Mouse (Mus musculus) lung, adult 2 months (tissue): Measurements from ENCODE around the gene Hpf1. TPM values are rescaled to one million over a fixed set of nuclear protein-coding genes. Genes with fewer than 3 reads are reported as not detected.

Source experiments
- DNase-seq: peaks from one replicate; pipeline ENCODE4 v3.0.0; 2022
- H3K4me1 ChIP-seq: fragments of 200-500 bp; 2 replicates; pipeline ENCODE4 v1.6.1; 2011; ENCODE audit warnings: low read length; ENCODE audit not compliant: control insufficient read depth, insufficient read depth
- H3K4me3 ChIP-seq: fragments of 200-500 bp; replicated peaks from 2 replicates; pipeline ENCODE3; 2011; ENCODE audit warnings: low read depth, mild to moderate bottlenecking, control low read depth, low read length; ENCODE audit errors: extremely low read depth
- CTCF ChIP-seq: fragments of 200-500 bp; IDR thresholded peaks from 2 replicates; pipeline ENCODE4 v1.5.1; 2011; ENCODE audit warnings: mild to moderate bottlenecking, low read length, control low read depth; ENCODE audit not compliant: insufficient read depth
- POLR2A ChIP-seq: fragments of 200-500 bp; IDR thresholded peaks from 2 replicates; pipeline ENCODE4 v1.6.1; 2011; ENCODE audit warnings: low read depth, mild to moderate bottlenecking, control low read depth, low read length, borderline replicate concordance; ENCODE audit errors: extremely low read depth
- whole genome bisulfite sequencing: fragments of 180-500 bp; shearing (Covaris S2); methylation state at CpG from one replicate; pipeline ENCODE4 v1.1.7; 2018; 5-methylcytosine and 5-hydroxymethylcytosine counted together
- polyA plus RNA-seq: library from polyadenylated mRNA; depleted of rRNA; stranded (reverse); fragments of >200 nt; gene quantifications from 2 replicates; pipeline ENCODE4 v1.2.3, GENCODE M21; 2012

Gene Hpf1
- polyA plus RNA-seq, 1 experiment: 8.3 TPM

DNA sequence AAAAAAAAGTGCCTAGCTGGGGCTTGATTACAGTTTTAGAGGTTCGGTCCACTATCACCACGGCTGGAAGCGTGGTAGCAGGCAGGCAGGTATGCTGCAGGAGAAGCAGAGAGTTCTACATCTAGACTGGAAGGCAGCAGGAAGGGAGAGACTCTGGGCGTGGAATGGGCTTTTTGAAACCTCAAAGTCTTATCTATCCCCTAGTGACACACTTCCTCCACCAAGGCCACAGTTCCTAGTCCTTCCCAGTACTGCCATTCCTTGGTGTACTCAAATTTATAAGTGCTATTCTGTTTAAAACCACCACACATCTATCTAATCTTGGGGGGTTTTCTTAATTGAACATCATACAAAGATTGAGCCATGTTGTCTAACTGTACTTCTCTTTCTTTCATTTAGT lies 1.5 kb downstream of the Hpf1 start:
- TF ChIP-seq CTCF: no peak
- no peak for TF ChIP-seq POLR2A
- H3K4me3 ChIP-seq: no peak overlapping the region
- DNase-seq: no peak
- peaks cover 8% of the 10 kb centered on the region for H3K4me1 ChIP-seq
- 88% methylated on average over 4 of the region's 4 CpGs for WGBS

DNA sequence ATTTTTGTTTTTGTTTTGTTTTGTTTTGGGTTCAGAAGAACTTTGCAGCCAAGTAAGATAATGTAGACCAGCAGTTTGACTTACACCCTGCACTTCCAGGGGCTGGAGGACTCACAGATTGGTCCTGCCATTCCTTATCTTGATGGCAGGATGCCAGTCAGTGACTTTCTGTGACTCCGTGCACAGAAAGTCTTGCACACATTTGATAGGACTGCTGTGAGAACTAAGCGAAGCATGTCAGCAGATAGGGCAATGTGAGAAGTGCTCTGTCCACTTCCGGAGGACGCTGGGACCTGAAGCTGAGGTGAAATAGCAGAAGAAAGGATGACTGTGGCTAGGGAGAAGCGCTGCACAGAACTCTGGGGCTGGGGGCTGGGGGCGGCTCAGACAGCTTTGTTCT lies 5.7 kb downstream of the Hpf1 start:
- no peak for DNase-seq
- 71% methylated on average over 6 of the region's 6 CpGs for WGBS
- Histone ChIP-seq H3K4me3 (no peak overlapping the region), H3K4me1 (peaks cover 6% of the 10 kb centered on the region)
- no peak for TF ChIP-seq POLR2A
- TF ChIP-seq CTCF: no peak

DNA sequence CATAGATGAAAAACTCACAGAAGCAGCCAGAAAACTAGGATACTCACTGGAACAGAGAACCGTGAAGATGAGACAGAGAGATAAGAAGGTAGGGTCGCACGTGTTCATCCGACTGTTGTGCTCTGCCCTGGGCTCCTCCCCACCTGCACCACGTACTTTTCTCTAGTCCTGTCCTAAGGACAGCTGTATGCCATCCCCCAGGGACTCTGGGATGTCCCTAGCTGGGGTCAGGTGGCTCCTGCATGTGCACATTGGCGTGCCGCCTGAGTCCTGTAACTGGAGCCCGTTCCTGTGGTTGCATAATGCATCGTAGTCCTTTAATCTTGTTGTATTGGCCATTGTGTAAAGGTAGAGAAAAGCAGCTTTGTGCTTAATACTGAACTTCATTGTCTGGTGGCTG lies 9.9 kb downstream of the Hpf1 start:
- DNase-seq: no peak
- 70% methylated on average over 9 of the region's 9 CpGs for WGBS
- Histone ChIP-seq H3K4me1 (no peaks in the 10 kb centered on the region), H3K4me3 (no peak overlapping the region)
- TF ChIP-seq CTCF (no peak), POLR2A (no peak)

DNA sequence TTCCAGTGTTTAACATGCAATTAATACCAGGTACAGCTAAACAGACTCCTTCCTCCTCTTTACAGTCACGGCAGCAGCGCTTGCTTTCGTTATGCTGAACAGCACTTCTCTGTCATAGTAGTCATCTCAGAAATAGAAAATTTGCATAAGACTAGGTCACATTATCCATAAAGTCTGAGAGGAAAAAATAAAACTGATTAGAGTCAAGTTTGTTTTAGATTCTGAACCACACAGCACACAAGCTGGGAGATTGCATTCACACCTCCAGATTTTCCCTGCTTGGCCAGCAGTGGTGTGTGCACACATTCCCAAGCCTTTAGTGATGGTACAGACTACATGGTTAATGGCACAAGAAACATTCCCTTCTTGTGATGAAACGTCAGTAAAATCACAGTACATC lies 21.9 kb downstream of the Hpf1 start:
- Histone ChIP-seq H3K4me3 (no peak overlapping the region), H3K4me1 (no peaks in the 10 kb centered on the region)
- TF ChIP-seq POLR2A: no peak
- TF ChIP-seq CTCF: no peak
- DNase-seq: no peak
- 70% methylated on average over 4 of the region's 4 CpGs for WGBS

DNA sequence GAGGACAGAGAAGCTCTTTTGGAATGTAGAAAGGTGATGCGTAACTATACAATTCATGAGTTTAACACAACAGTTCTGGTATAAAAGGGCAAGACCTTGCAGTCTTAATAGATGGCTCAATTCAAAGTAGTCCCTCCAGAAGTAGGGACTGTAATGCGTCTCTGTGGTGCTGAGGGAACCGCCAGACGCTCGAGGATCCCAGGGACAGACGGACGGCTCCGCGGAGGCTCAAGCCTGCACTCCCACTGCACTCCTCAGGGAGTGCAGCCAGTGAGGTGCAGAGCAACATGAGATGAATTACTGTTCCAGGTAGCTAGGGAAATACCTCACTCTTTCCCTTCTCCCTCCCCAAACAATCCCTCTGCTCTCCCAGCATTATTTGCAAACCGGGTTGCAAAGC lies 22.3 kb downstream of the Hpf1 start:
- TF ChIP-seq CTCF (no peak), POLR2A (no peak)
- WGBS: 71% methylated on average over 10 of the region's 10 CpGs
- Histone ChIP-seq H3K4me3 (no peak overlapping the region), H3K4me1 (no peaks in the 10 kb centered on the region)
- DNase-seq: no peak

DNA sequence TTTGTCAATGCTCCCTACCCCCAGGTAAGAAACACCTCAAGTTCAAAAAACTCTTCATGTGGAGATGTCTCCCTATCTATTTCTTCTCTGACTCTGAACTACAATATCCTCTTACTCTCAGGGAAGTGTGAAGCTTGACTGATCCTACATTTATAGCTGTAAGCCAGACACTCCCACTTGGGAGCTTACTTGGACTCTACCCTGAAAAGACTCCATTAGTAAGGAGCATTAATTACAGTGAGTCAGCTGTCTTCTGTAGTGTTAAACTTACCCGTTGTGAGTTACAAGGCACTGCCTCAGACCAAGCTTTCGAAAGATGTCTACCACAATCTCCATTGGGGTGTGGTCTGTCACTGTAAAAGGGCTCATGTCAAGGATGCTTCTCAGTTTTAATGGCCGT lies 28.9 kb downstream of the Hpf1 start:
- H3K4me1 ChIP-seq: no peaks in the 10 kb centered on the region
- no peak for TF ChIP-seq POLR2A
- TF ChIP-seq CTCF: no peak
- DNase-seq: no peak
- no peak overlapping the region for H3K4me3 ChIP-seq
- WGBS: 75% methylated on average over 3 of the region's 3 CpGs

DNA sequence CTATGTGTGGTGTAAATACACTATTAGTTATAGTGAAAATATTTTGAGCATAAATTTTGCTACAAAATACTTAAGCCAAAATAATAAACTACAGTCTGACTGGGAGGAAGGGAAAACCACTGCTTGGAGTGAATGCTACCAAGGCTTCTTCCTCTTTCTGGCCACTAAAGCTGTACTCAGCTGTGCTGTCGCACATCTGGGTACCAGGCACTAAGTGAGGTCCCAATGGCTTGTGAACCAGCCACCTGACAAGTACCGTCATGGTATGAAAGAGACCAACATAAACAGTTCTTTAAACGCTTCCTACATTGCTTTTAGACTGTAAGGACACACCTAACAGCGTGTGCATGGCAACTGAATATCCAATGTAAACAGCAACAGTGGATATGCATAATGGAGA lies 30.0 kb downstream of the Hpf1 start:
- Histone ChIP-seq H3K4me3 (no peak overlapping the region), H3K4me1 (no peaks in the 10 kb centered on the region)
- TF ChIP-seq POLR2A (no peak), CTCF (no peak)
- no peak for DNase-seq
- 73% methylated on average over 4 of the region's 4 CpGs for WGBS

DNA sequence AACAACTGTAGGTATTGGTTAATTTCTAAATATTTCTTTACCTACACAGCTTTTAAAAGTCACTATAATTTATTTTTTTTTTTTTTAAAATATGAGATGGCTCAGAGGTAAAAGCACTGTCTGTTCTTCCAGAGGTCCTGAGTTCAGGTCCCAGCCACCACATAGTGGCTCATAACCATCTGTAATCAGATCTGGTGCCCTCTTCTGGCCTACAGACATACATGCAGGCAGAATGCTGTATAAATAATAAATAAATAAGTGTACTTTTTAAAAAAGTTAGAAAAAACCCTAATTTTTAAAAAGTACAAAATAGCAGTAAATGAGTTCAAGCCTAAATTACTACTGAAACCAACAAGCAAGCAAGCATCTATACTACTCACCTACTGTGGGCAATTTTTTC lies 43.4 kb downstream of the Hpf1 start:
- no peak overlapping the region for H3K4me3 ChIP-seq
- no peak for DNase-seq
- no peak for TF ChIP-seq CTCF
- no peak for TF ChIP-seq POLR2A

DNA sequence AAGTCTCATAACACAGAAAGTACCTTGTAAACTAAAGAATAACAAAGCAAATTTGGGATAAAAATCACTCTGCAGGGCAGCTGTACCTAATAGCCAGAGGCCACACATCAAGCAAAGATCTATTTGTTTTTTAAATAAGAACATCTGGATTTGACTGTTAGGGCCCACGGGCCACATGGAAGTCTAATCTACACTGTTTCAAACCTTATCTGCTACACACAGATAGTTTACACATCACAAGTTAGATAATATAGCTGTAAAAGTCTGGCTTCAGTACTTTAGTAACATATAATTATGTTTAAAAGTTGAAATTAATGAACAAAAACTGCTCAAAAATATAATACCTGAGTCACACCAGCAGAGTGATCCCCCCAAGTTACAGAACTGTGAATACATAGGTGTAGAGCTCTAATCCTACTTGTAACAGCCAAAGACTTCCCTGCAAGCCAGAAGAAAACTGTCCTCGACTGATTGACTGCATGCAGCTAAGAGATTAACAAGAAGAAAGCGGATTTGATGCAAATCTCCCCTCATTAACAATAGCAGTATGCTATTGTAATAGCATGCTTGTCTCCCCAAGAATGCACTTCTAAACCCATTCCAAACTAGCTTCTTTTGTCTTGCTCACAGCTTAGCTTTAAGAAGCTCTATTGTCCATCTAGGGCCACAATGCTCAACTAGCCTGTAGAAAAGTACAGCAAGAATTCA lies 48.7 kb downstream of the Hpf1 start:
- 52% methylated on average over 3 of the region's 3 CpGs for WGBS
- TF ChIP-seq CTCF: no peak
- Histone ChIP-seq H3K4me1 (no peaks in the 10 kb centered on the region), H3K4me3 (no peak overlapping the region)
- DNase-seq: no peak

More for the DNA sequence above, 43.4 kb downstream of the Hpf1 start:
- no peaks in the 10 kb centered on the region for H3K4me1 ChIP-seq

DNA sequence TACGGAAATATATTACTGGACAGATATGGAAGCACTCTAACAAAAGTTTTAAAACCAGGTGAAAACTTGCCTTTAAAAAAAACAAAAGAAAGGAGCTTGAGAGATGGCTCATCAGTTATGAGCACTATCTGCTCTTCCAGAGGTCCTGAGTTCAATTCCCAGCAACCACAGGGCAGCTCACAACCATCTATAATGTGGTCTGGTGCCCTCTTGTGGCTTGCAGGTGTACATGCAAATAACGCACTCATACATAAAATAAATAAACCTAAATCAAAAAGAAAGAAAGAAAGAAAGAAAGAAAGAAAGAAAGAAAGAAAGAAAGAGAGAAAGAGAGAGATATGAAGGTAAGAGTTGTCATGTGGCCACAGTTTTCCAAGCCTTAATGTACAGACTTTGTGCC lies 52.6 kb downstream of the Hpf1 start:
- WGBS: 96% methylated on average over 2 of the region's 2 CpGs
- Histone ChIP-seq H3K4me1 (no peaks in the 10 kb centered on the region), H3K4me3 (no peak overlapping the region)
- TF ChIP-seq CTCF (no peak), POLR2A (no peak)
- no peak for DNase-seq
